Mouse (Mus musculus) forebrain, embryonic 15.5 days (tissue): Measurements from ENCODE around the gene Sh3bp5. TPM values are rescaled to one million over a fixed set of nuclear protein-coding genes. Genes with fewer than 3 reads are reported as not detected.

Experiments used
- ATAC-seq: fragments of 200-750 bp; cut with Nextera tagmentation; replicated peaks from 2 replicates; pipeline ENCODE4 v1.8.0; 2017; ENCODE audit warnings: mild to moderate bottlenecking, moderate TSS enrichment, moderate library complexity
- H3K27ac ChIP-seq: fragments of 300-500 bp; sonication (generic); replicated peaks from 2 replicates; pipeline ENCODE4 v1.5.1; 2015; ENCODE audit warnings: mild to moderate bottlenecking, inconsistent platforms
- H3K27me3 ChIP-seq: fragments of 300-500 bp; sonication (generic); 2 replicates; pipeline ENCODE4 v1.6.1; 2015; ENCODE audit warnings: inconsistent platforms
- H3K36me3 ChIP-seq: fragments of 300-500 bp; sonication (generic); 2 replicates; pipeline ENCODE4 v1.6.1; 2015; ENCODE audit warnings: mild to moderate bottlenecking, inconsistent platforms
- H3K4me1 ChIP-seq: fragments of 300-500 bp; sonication (generic); 2 replicates; pipeline ENCODE4 v1.6.1; 2015; ENCODE audit warnings: inconsistent platforms
- H3K4me2 ChIP-seq: fragments of 300-500 bp; sonication (generic); replicated peaks from 2 replicates; pipeline ENCODE4 v1.6.1; 2015; ENCODE audit warnings: mild to moderate bottlenecking, inconsistent platforms
- H3K4me3 ChIP-seq: fragments of 300-500 bp; sonication (generic); 2 replicates; pipeline ENCODE4 v1.5.1; 2015; ENCODE audit warnings: mild to moderate bottlenecking, inconsistent platforms
- H3K9ac ChIP-seq: fragments of 300-500 bp; sonication (generic); replicated peaks from 2 replicates; pipeline ENCODE4 v1.6.1; 2015; ENCODE audit warnings: mild to moderate bottlenecking, inconsistent platforms
- H3K9me3 ChIP-seq: fragments of 300-500 bp; sonication (generic); 2 replicates; pipeline ENCODE4 v1.6.1; 2016; ENCODE audit warnings: inconsistent platforms
- WGBS: fragments of 180-500 bp; shearing (Covaris S2); methylation state at CpG from one replicate; pipeline ENCODE4 v1.1.7; 2015; ENCODE audit warnings: mixed read lengths; 5-methylcytosine and 5-hydroxymethylcytosine counted together
- polyA plus RNA-seq: library from polyadenylated mRNA; unstranded; fragments of >200 nt; fragmentation: Nextera tagmentation; extraction: Ambion mirVana; gene quantifications from 2 replicates; pipeline ENCODE4 v1.2.1, GENCODE M21; 2015

The Sh3bp5 gene
- polyA plus RNA-seq, 1 experiment from 2014 or later = 115 TPM

- 36% methylated on average over 28 of the region's 28 CpGs for WGBS
- 0 out of 2 replicates have a peak, but pooled peaks cover 6% of the 10 kb centered on the region for H3K4me1 ChIP-seq
- peak; percentile 23; the same call in 1 of the 2 replicates for ATAC-seq
- no peaks in the 10 kb centered on the region for H3K9me3 ChIP-seq
- H3K27me3 ChIP-seq = no peaks in the 10 kb centered on the region
- peak within 1 kb of the TSS; percentile 28 for H3K4me3 ChIP-seq
- H3K9ac ChIP-seq = peak within 1 kb of the TSS; percentile 25; the same call in 1 of the 2 replicates
- no peak within 1 kb of the TSS for H3K27ac ChIP-seq
- H3K36me3 ChIP-seq = no peaks in the 10 kb centered on the region
- peak within 1 kb of the TSS; percentile 43 for H3K4me2 ChIP-seq
These were observed 111.8 kb downstream of the Sh3bp5 start, which contains the start of gene Dnah1 for GRCm38 (mm10) chr14:31323849-31324792. Gene Dnah1, minus strand, starts transcription at chr14:31323896.

DNA sequence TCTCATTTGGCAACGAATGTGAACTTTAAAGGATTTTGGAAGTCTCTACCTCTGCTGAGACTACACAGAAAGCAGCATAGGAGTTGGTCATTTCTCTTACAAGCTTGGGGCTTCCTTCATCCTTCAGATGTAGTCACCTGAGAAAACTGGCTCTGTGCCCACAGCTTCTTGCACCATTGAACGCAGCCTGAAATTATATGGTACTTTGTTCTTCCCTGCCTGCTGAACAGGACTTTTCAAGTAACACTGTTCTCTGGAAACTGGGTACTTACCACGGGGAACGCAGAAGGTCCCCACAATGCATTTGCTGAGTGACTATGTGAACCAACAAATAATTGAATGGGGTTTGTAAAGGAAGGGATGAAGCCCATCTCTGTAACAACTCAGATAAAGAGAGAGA lies 112.7 kb downstream of the Sh3bp5 start:
- H3K27me3 ChIP-seq = no peaks in the 10 kb centered on the region
- H3K36me3 ChIP-seq = no peaks in the 10 kb centered on the region
- no peak overlapping the region for H3K9ac ChIP-seq
- WGBS = 72% methylated on average over 4 of the region's 4 CpGs
- 0 out of 2 replicates have a peak, but pooled peaks cover 6% of the 10 kb centered on the region for H3K4me1 ChIP-seq
- peak overlapping the region; percentile 43; the same call in 1 of the 2 replicates for H3K4me2 ChIP-seq
- ATAC-seq = no peak
- H3K9me3 ChIP-seq = no peaks in the 10 kb centered on the region
- no peak overlapping the region; the same call in 1 of the 2 replicates for H3K4me3 ChIP-seq
- H3K27ac ChIP-seq = no peak overlapping the region

DNA sequence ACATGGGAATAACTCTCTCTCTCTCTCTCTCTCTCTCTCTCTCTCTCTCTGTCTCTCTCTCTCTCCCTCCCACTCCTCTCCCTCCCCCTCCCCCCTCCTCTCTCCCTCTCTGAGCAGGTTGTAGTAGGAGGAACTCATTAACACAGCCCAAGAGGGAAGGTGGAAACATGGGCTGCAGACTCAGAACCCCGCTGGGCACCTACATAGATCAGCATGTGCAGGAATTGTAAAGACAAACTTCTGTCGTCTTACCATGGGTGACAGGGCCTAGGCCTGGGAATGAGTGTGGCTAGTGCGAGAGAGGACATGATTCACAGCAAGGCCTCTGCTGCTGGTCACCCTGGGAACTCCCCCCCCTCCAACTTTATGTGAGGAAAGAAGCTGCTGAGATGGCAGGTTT lies 113.7 kb downstream of the Sh3bp5 start:
- no peak overlapping the region for H3K4me3 ChIP-seq
- H3K36me3 ChIP-seq = no peaks in the 10 kb centered on the region
- no peak for ATAC-seq
- 78% methylated on average over 3 of the region's 3 CpGs for WGBS
- H3K27ac ChIP-seq = no peak overlapping the region
- H3K9ac ChIP-seq = no peak overlapping the region
- no peaks in the 10 kb centered on the region for H3K27me3 ChIP-seq
- H3K9me3 ChIP-seq = no peaks in the 10 kb centered on the region
- H3K4me2 ChIP-seq = no peak overlapping the region
- H3K4me1 ChIP-seq = 0 out of 2 replicates have a peak, but pooled peaks cover 6% of the 10 kb centered on the region

DNA sequence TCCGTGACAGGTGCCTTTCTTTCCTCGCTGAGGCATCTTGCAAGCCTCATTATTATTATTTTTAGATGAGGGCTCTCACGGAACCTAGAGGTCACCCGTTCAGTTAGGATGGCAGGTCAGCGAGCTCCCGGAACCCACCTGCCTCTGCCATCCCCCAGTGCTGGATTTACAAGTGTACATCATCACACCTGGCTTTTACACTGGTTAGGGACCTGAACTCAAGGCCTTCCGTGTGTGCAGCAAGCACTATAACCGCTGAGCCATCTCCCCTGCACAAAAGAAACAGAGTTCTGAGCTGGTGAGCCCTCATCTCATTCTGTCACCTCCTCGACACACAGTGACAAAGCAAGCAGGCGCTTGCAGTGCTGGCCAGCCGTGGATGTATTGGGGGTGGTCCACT lies 114.7 kb downstream of the Sh3bp5 start:
- no peak for ATAC-seq
- 0 out of 2 replicates have a peak, but pooled peaks cover 6% of the 10 kb centered on the region for H3K4me1 ChIP-seq
- no peak overlapping the region for H3K9ac ChIP-seq
- no peak overlapping the region for H3K27ac ChIP-seq
- H3K4me2 ChIP-seq = no peak overlapping the region
- H3K9me3 ChIP-seq = no peaks in the 10 kb centered on the region
- H3K36me3 ChIP-seq = no peaks in the 10 kb centered on the region
- H3K27me3 ChIP-seq = no peaks in the 10 kb centered on the region
- no peak overlapping the region for H3K4me3 ChIP-seq
- WGBS = 86% methylated on average over 11 of the region's 11 CpGs

DNA sequence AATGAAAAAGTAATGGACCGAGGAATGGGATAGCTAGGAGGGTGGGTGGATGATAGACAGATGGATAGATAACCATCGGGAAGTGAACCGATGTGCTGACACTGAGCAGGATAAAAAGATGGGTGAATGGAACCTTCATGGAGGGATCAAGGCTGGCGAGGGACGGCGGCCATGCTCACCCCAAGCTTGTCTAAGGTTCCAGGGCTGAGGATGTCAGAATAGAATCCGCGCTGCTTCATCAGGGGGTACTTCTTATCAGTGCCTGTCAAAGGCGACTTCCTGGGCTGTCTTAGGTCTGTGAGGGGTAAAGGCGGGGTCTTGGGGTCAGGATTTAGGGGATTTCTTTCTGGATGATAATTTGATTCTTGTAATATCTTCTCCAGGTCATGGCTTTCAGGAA lies 116.3 kb downstream of the Sh3bp5 start:
- 86% methylated on average over 10 of the region's 10 CpGs for WGBS

DNA sequence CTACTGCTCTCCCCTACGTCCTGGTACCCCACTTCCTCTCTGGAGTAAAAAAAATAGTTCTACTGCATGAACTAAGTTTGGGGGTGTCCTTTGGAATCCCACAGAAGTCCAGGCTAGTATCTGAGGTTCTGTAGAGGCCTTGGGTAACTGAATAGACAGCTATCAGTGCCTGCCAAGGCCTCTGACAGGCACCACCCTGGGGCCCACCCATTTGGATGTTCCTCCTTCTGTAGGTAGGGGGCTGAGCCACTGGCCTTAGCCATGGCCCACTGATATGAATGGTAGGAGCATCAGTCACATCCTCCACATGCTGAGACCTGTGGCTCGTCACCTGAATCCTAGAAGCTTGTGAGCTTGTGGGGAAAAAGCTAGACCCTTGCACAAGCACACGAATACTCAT lies 118.1 kb downstream of the Sh3bp5 start:
- WGBS = 79% methylated on average over 3 of the region's 3 CpGs
- H3K36me3 ChIP-seq = no peaks in the 10 kb centered on the region
- H3K27me3 ChIP-seq = no peaks in the 10 kb centered on the region
- H3K4me1 ChIP-seq = no peaks in the 10 kb centered on the region
- no peaks in the 10 kb centered on the region for H3K9me3 ChIP-seq
- no peak for ATAC-seq
- H3K4me2 ChIP-seq = no peak overlapping the region
- no peak overlapping the region for H3K9ac ChIP-seq
- H3K4me3 ChIP-seq = no peak overlapping the region
- no peak overlapping the region for H3K27ac ChIP-seq

More for the DNA sequence above, 116.3 kb downstream of the Sh3bp5 start:
- no peak overlapping the region for H3K27ac ChIP-seq
- ATAC-seq = no peak
- H3K4me1 ChIP-seq = 0 out of 2 replicates have a peak, but pooled peaks cover 6% of the 10 kb centered on the region
- no peak overlapping the region for H3K9ac ChIP-seq
- no peak overlapping the region for H3K4me3 ChIP-seq
- H3K9me3 ChIP-seq = no peaks in the 10 kb centered on the region
- H3K27me3 ChIP-seq = no peaks in the 10 kb centered on the region
- H3K36me3 ChIP-seq = no peaks in the 10 kb centered on the region
- H3K4me2 ChIP-seq = no peak overlapping the region

DNA sequence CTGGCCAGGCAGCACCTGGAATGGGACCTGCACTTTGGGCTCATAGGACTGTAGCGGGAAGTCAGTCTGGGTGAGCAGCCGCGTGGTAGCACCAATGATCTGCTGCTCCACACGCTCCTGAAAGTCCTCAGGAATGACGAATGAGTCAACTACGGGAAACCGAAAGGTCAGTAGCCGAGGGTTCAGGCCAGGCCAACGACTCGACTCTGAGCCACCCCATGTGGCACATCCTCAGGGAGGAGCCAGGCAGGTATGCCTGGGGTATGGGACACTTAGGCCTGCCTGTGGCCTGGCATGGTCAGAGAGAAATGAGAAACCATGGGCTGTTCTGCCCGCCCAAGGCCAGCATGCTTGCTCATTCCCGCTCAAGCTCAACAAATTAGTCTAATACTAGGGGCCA lies 119.3 kb downstream of the Sh3bp5 start:
- Histone ChIP-seq H3K36me3 (no peaks in the 10 kb centered on the region), H3K27me3 (no peaks in the 10 kb centered on the region), H3K4me3 (no peak overlapping the region), H3K4me1 (no peaks in the 10 kb centered on the region), H3K9me3 (no peaks in the 10 kb centered on the region), H3K27ac (no peak overlapping the region), H3K4me2 (no peak overlapping the region), H3K9ac (no peak overlapping the region)
- no peak for ATAC-seq
- 86% methylated on average over 12 of the region's 12 CpGs for WGBS

DNA sequence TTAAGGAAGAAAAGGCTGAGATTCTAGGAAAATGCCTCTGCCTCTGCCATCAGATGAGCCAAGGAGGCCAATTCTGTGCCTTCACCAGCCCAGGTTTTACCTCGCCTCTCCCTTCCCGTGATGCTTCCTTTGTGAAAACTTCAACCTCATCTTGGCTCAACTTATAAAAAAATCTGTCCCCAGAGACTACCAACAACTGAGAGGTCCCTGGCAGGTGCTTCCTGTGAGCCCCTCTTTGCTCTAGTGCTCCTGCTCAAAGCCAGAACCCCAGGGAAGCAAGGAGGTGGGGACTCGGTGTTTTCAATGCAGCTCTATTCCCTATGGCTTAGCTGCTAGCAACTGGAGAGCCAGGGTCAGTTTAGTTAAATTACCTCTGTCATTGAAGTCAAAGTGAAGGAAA lies 122.7 kb downstream of the Sh3bp5 start:
- H3K27me3 ChIP-seq = no peaks in the 10 kb centered on the region
- 45% methylated on average over 3 of the region's 3 CpGs for WGBS
- H3K36me3 ChIP-seq = no peaks in the 10 kb centered on the region
- no peak overlapping the region for H3K9ac ChIP-seq
- ATAC-seq = no peak
- H3K9me3 ChIP-seq = no peaks in the 10 kb centered on the region
- no peak overlapping the region for H3K4me3 ChIP-seq
- H3K27ac ChIP-seq = no peak overlapping the region
- H3K4me1 ChIP-seq = no peaks in the 10 kb centered on the region
- no peak overlapping the region for H3K4me2 ChIP-seq

Other genes starting within 250 kb of the Sh3bp5 start
- 1.7 and 2.2 TPM in 2 replicates for gene Tnnc1, start 227.8 kb downstream of the Sh3bp5 start, polyA plus RNA-seq
- gene Nisch, start 219.1 kb downstream of the Sh3bp5 start, polyA plus RNA-seq = 339 and 356 TPM in 2 replicates
- 0.53 and 0.61 TPM in 2 replicates for gene Sema3g, start 218.2 kb downstream of the Sh3bp5 start, polyA plus RNA-seq
- gene Phf7, start 184.8 kb downstream of the Sh3bp5 start, polyA plus RNA-seq = 11.9 and 13.1 TPM in 2 replicates
- gene Bap1, start 184.6 kb downstream of the Sh3bp5 start, polyA plus RNA-seq = 132 and 136 TPM in 2 replicates
- gene Dnah1, start 112.2 kb downstream of the Sh3bp5 start, polyA plus RNA-seq = 3.2 and 3.9 TPM in 2 replicates
- 61.3 and 66.1 TPM in 2 replicates for gene Capn7, start 99.4 kb downstream of the Sh3bp5 start, polyA plus RNA-seq
- gene Eaf1, start 58.3 kb upstream of the Sh3bp5 start, polyA plus RNA-seq = 11.0 and 11.2 TPM in 2 replicates
- 55.4 and 62.4 TPM in 2 replicates for gene Mettl6, start 59.0 kb upstream of the Sh3bp5 start, polyA plus RNA-seq
- not detected in 2 replicates for gene Colq, start 155.3 kb upstream of the Sh3bp5 start, polyA plus RNA-seq
- gene Gm49387, start 204.8 kb upstream of the Sh3bp5 start, polyA plus RNA-seq = 0.37 and 0.78 TPM in 2 replicates
- 15.1 and 16.6 TPM in 2 replicates for gene Btd, start 204.9 kb upstream of the Sh3bp5 start, polyA plus RNA-seq
- 5.9 and 9.3 TPM in 2 replicates for gene Hacl1, start 205.2 kb upstream of the Sh3bp5 start, polyA plus RNA-seq